Comparison of ENCODE assay signal across 17 mouse cellular contexts in genomic region chr5:63652705-63653104, GRCm38 (mm10). TPM values are rescaled to one million over a fixed set of nuclear protein-coding genes. Genes with fewer than 3 reads are reported as not detected.
"Had no signal": no experiment of that assay in that cellular context is flagged by ENCODE, and none has a peak within 500 bp of the region (broad histone marks: within the 10 kb centered on the region; RNA-seq: fewer than 3 reads in every experiment).

No protein-coding gene starts in this region.

- H3K9ac ChIP-seq: liver, embryonic 15.5 days; lung, embryonic 14.5 days; midbrain, embryonic 13.5 days; stomach, embryonic 15.5 days had no signal

- H3K27ac ChIP-seq: limb, embryonic 10.5 days; liver, embryonic 15.5 days; macrophage; midbrain, embryonic 13.5 days; stomach, embryonic 15.5 days had no signal

- H3K9me3 ChIP-seq: limb, embryonic 10.5 days; liver, embryonic 15.5 days; midbrain, embryonic 13.5 days; stomach, embryonic 15.5 days had no signal

- H3K4me2 ChIP-seq: liver, embryonic 11.5 days; liver, embryonic 15.5 days; lung, embryonic 14.5 days; midbrain, embryonic 13.5 days; stomach, embryonic 15.5 days had no signal

- H3K4me1 ChIP-seq: liver, embryonic 15.5 days; megakaryocyte, embryonic 14.5 days had no signal

- ATAC-seq: intestine, postnatal 0 days; midbrain, embryonic 13.5 days had no signal

- H3K36me3 ChIP-seq: limb, embryonic 10.5 days; liver, embryonic 15.5 days; midbrain, embryonic 13.5 days; stomach, embryonic 15.5 days had no signal

- DNase-seq: kidney, adult 8-10 months; kidney, postnatal 36 days; layer of hippocampus, adult 9-11 months; layer of hippocampus, postnatal 36 days; lung, embryonic 14.5 days; lung, postnatal 10 days; thymus, adult 2 months; thymus, postnatal 25 days had no signal

- H3K4me3 ChIP-seq: limb, embryonic 10.5 days; liver, embryonic 15.5 days; megakaryocyte, embryonic 14.5 days; midbrain, embryonic 13.5 days; stomach, embryonic 15.5 days had no signal

RNA-seq across cellular contexts. Expression of gene Nwd2, which starts 3.8 kb away (rescaled TPM):
- polyA plus RNA-seq: limb, embryonic 10.5 days; liver, embryonic 15.5 days; macrophage; spleen, adult 2 months had no signal
